Mouse (Mus musculus): ENCODE measurements around the gene Gabbr1. TPM values are rescaled to one million over a fixed set of nuclear protein-coding genes. Genes with fewer than 3 reads are reported as not detected.

Gabbr1 gene
- polyA plus RNA-seq, 2 experiments, result 0.30 to 2.2 TPM

GRCm38 (mm10) chr17:37039127-37039894 is 6.5 kb upstream of the Gabbr1 start:
- Histone ChIP-seq H3K4me3 (ENCODE audit: insufficient read depth in 1 of 2, low read depth in 2 of 2, low read length in 2 of 2) (no peak overlapping the region), H3K27ac (no peak overlapping the region), H3K4me2 (ENCODE audit: low read depth) (no peak overlapping the region), H3K9me3 (ENCODE audit: control insufficient read depth, low read length) (no peaks in the 10 kb centered on the region), H3K27me3 (ENCODE audit: control insufficient read depth, insufficient read depth, low read length) (0 out of 2 replicates have a peak, but pooled peaks cover under 1% of the 10 kb centered on the region), H3K36me3 (replicated peaks; ENCODE audit: control insufficient read depth, insufficient read depth, low read depth) (no peaks in the 10 kb centered on the region), H3K4me1 (replicated peaks; ENCODE audit: control insufficient read depth in 2 of 2, insufficient read depth in 2 of 2, low read length in 1 of 2) (no peaks in the 10 kb centered on the region), H3K9ac (replicated peaks) (no peak overlapping the region)
- 43% methylated on average over 2 of the region's 2 CpGs for WGBS (ENCODE audit: insufficient replicate concordance)
- TF ChIP-seq EP300 (IDR thresholded peaks at IDR 0.05; ENCODE audit: low read depth) (no peak), CTCF (IDR thresholded peaks at IDR 0.05; ENCODE audit: low read depth) (no peak)
- no peak for DNase-seq (ENCODE audit: low read depth in 3 of 3, low spot score in 3 of 3)
- ATAC-seq (ENCODE audit: insufficient read depth), result no peak

- Histone ChIP-seq H3K4me3 (ENCODE audit: insufficient read depth in 1 of 2, low read depth in 2 of 2, low read length in 2 of 2) (no peak overlapping the region), H3K9ac (replicated peaks) (no peak overlapping the region), H3K27me3 (ENCODE audit: control insufficient read depth, insufficient read depth, low read length) (peaks cover 53% of the 10 kb centered on the region), H3K9me3 (ENCODE audit: control insufficient read depth, low read length) (no peaks in the 10 kb centered on the region), H3K4me2 (ENCODE audit: low read depth) (peak overlapping the region; percentile 64; the same call in 1 of the 2 replicates), H3K36me3 (replicated peaks; ENCODE audit: control insufficient read depth, insufficient read depth, low read depth) (no peaks in the 10 kb centered on the region), H3K27ac (no peak overlapping the region), H3K4me1 (replicated peaks; ENCODE audit: control insufficient read depth in 2 of 2, insufficient read depth in 2 of 2, low read length in 1 of 2) (no peaks in the 10 kb centered on the region)
- ATAC-seq (ENCODE audit: insufficient read depth) (no peak), DNase-seq (ENCODE audit: low read depth in 3 of 3, low spot score in 3 of 3) (no peak)
- TF ChIP-seq EP300 (IDR thresholded peaks at IDR 0.05; ENCODE audit: low read depth) (no peak), CTCF (IDR thresholded peaks at IDR 0.05; ENCODE audit: low read depth) (no peak)
- 34% methylated on average over 7 of the region's 7 CpGs for WGBS (ENCODE audit: insufficient replicate concordance)
Observed at GRCm38 (mm10) chr17:37044651-37045244, 1.0 kb upstream of the Gabbr1 start.

GRCm38 (mm10) chr17:37046312-37047112 is 746 bp downstream of the Gabbr1 start:
- Histone ChIP-seq H3K36me3 (replicated peaks; ENCODE audit: control insufficient read depth, insufficient read depth, low read depth) (no peaks in the 10 kb centered on the region), H3K4me1 (replicated peaks; ENCODE audit: control insufficient read depth in 2 of 2, insufficient read depth in 2 of 2, low read length in 1 of 2) (0 out of 4 replicates have a peak, but pooled peaks cover 0 to 2% of the 10 kb centered on the region in 2 experiments), H3K27ac (no peak overlapping the region), H3K27me3 (ENCODE audit: control insufficient read depth, insufficient read depth, low read length) (peaks cover 68% of the 10 kb centered on the region), H3K4me3 (ENCODE audit: insufficient read depth in 1 of 2, low read depth in 2 of 2, low read length in 2 of 2) (peak overlapping the region; percentile 37 to 50), H3K4me2 (ENCODE audit: low read depth) (peak overlapping the region; percentile 64), H3K9me3 (ENCODE audit: control insufficient read depth, low read length) (no peaks in the 10 kb centered on the region), H3K9ac (replicated peaks) (no peak overlapping the region; the same call in 1 of the 2 replicates)
- ATAC-seq (ENCODE audit: insufficient read depth) (peak; percentile 46; the same call in 1 of the 2 replicates), DNase-seq (ENCODE audit: low read depth in 3 of 3, low spot score in 3 of 3) (no peak)
- 2% methylated on average over 46 of the region's 58 CpGs for whole genome bisulfite sequencing (ENCODE audit: insufficient replicate concordance)
- TF ChIP-seq EP300 (IDR thresholded peaks at IDR 0.05; ENCODE audit: low read depth) (no peak), CTCF (IDR thresholded peaks at IDR 0.05; ENCODE audit: low read depth) (0 out of 2 replicates have a peak, but pooled peaks have one; percentile 15)

- Histone ChIP-seq H3K4me1 (replicated peaks; ENCODE audit: control insufficient read depth in 2 of 2, insufficient read depth in 2 of 2, low read length in 1 of 2) (0 out of 4 replicates have a peak, but pooled peaks cover 0 to 2% of the 10 kb centered on the region in 2 experiments), H3K36me3 (replicated peaks; ENCODE audit: control insufficient read depth, insufficient read depth, low read depth) (no peaks in the 10 kb centered on the region), H3K4me3 (ENCODE audit: insufficient read depth in 1 of 2, low read depth in 2 of 2, low read length in 2 of 2) (no peak overlapping the region), H3K4me2 (ENCODE audit: low read depth) (no peak overlapping the region), H3K27me3 (ENCODE audit: control insufficient read depth, insufficient read depth, low read length) (peaks cover 70% of the 10 kb centered on the region), H3K9ac (replicated peaks) (no peak overlapping the region), H3K27ac (no peak overlapping the region), H3K9me3 (ENCODE audit: control insufficient read depth, low read length) (no peaks in the 10 kb centered on the region)
- 25% methylated on average over 19 of the region's 19 CpGs for WGBS (ENCODE audit: insufficient replicate concordance)
- TF ChIP-seq CTCF (IDR thresholded peaks at IDR 0.05; ENCODE audit: low read depth) (no peak), EP300 (IDR thresholded peaks at IDR 0.05; ENCODE audit: low read depth) (no peak)
- DNase-seq (ENCODE audit: low read depth in 3 of 3, low spot score in 3 of 3), result no peak
- no peak for ATAC-seq (ENCODE audit: insufficient read depth)
Observed at GRCm38 (mm10) chr17:37047332-37047976, 1.7 kb downstream of the Gabbr1 start.

Measured in liver, embryonic 14.5 days (tissue).